In genomic region chr7:143329110-143329810, GRCm38 (mm10) we compare ENCODE assay signal across 12 mouse cellular contexts.
DNase-seq lines count a peak whose midpoint lies in the region; ATAC-seq lines count a peak whose summit lies in the region.
"Had no signal": no experiment of that assay in that cellular context is flagged by ENCODE, and none has a peak within 500 bp of the region (broad histone marks: within the 10 kb centered on the region; RNA-seq: fewer than 3 reads in every experiment).

No protein-coding gene starts in this region.

- H3K4me2 ChIP-seq in hindbrain, embryonic 13.5 days: no peak overlapping the region
- no peak overlapping the region for H3K4me2 ChIP-seq in hindbrain, embryonic 12.5 days (replicated peaks)
- H3K4me2 ChIP-seq: forebrain, embryonic 15.5 days; liver, embryonic 15.5 days had no signal

- ATAC-seq in hindbrain, embryonic 13.5 days (ENCODE audit: low FRiP score): 0 out of 2 replicates have a peak, but pooled peaks have one; percentile 17
- ATAC-seq in hindbrain, embryonic 12.5 days (ENCODE audit: low FRiP score): no peak
- ATAC-seq in inflammation-experienced regulatory T-cells, adult 6 months: no peak
- ATAC-seq: CD4-positive, CD25-positive, alpha-beta regulatory T cell, adult 4 months; forebrain, embryonic 15.5 days had no signal

- WGBS in hindbrain, embryonic 13.5 days: 72% methylated on average over 14 of the region's 14 CpGs
- 72% methylated on average over 11 of the region's 14 CpGs for WGBS in hindbrain, embryonic 12.5 days

- H3K9me3 ChIP-seq in hindbrain, embryonic 13.5 days: no peaks in the 10 kb centered on the region
- H3K9me3 ChIP-seq in hindbrain, embryonic 12.5 days (replicated peaks): no peaks in the 10 kb centered on the region
- H3K9me3 ChIP-seq: forebrain, embryonic 15.5 days; liver, embryonic 15.5 days; midbrain, embryonic 10.5 days had no signal

- DNase-seq in brain, adult 2 months (ENCODE audit: low read depth, low spot score): peak; percentile 74
- peak; percentile 17 for DNase-seq in cerebellum, adult 9-11 months
- peak; percentile 71 for DNase-seq in left cerebral cortex, postnatal 4 days
- no peak for DNase-seq in natural killer cell, adult 2 months (ENCODE audit: low spot score in 2 of 2)
- DNase-seq in urinary bladder, adult 2 months (ENCODE audit: low spot score): no peak

- no peak overlapping the region for H3K27ac ChIP-seq in hindbrain, embryonic 13.5 days
- H3K27ac ChIP-seq in hindbrain, embryonic 12.5 days: no peak overlapping the region
- H3K27ac ChIP-seq: forebrain, embryonic 15.5 days; liver, embryonic 15.5 days; midbrain, embryonic 10.5 days had no signal

- H3K4me1 ChIP-seq in hindbrain, embryonic 13.5 days (replicated peaks): peaks cover 22% of the 10 kb centered on the region
- peaks cover 24% of the 10 kb centered on the region for H3K4me1 ChIP-seq in hindbrain, embryonic 12.5 days
- H3K4me1 ChIP-seq: forebrain, embryonic 15.5 days had no signal

- no peaks in the 10 kb centered on the region for H3K36me3 ChIP-seq in hindbrain, embryonic 13.5 days
- no peaks in the 10 kb centered on the region for H3K36me3 ChIP-seq in hindbrain, embryonic 12.5 days
- H3K36me3 ChIP-seq: forebrain, embryonic 15.5 days; liver, embryonic 15.5 days; midbrain, embryonic 10.5 days had no signal

- H3K27me3 ChIP-seq in hindbrain, embryonic 13.5 days: 0 out of 2 replicates have a peak, but pooled peaks cover 12% of the 10 kb centered on the region
- H3K27me3 ChIP-seq in hindbrain, embryonic 12.5 days: no peaks in the 10 kb centered on the region
- H3K27me3 ChIP-seq: liver, embryonic 15.5 days had no signal

- no peak overlapping the region for H3K9ac ChIP-seq in hindbrain, embryonic 13.5 days
- H3K9ac ChIP-seq in hindbrain, embryonic 12.5 days: no peak overlapping the region
- H3K9ac ChIP-seq: forebrain, embryonic 15.5 days; liver, embryonic 15.5 days had no signal

- intact Hi-C loops in left cerebral cortex, postnatal 4 days (cut with DNase I): no loop called here

- H3K4me3 ChIP-seq in hindbrain, embryonic 13.5 days: no peak overlapping the region
- no peak overlapping the region for H3K4me3 ChIP-seq in hindbrain, embryonic 12.5 days
- H3K4me3 ChIP-seq: forebrain, embryonic 15.5 days; liver, embryonic 15.5 days; midbrain, embryonic 10.5 days had no signal

Comparison
In these comparisons a context has a peak if more than half of its experiments do, and no peak if none do; other contexts are left out.
1. DNase-seq: peak in brain, adult 2 months (single experiment), cerebellum, adult 9-11 months (single experiment) and left cerebral cortex, postnatal 4 days (single experiment); none in natural killer cell, adult 2 months (0 of 2) and urinary bladder, adult 2 months (single experiment).